Mouse (Mus musculus) common myeloid progenitor, adult 5-6 weeks (primary cell): ENCODE data around the gene Olfr399. TPM values are rescaled to one million over a fixed set of nuclear protein-coding genes. Genes with fewer than 3 reads are reported as not detected.

ENCODE experiments used
- ATAC-seq: replicated peaks from 2 replicates; pipeline ENCODE4 v1.8.0; 2016; ENCODE audit warnings: low read depth, mild to moderate bottlenecking, moderate TSS enrichment, inconsistent platforms; ENCODE audit not compliant: poor library complexity, severe bottlenecking
- total RNA-seq: library from RNA; stranded (forward); fragments of 200-1000, 187-1606 nt; gene quantifications from 2 replicates; pipeline ENCODE4 v1.2.3, GENCODE M21; 2017

The Olfr399 gene
- total RNA-seq: not detected in 2 replicates

DNA sequence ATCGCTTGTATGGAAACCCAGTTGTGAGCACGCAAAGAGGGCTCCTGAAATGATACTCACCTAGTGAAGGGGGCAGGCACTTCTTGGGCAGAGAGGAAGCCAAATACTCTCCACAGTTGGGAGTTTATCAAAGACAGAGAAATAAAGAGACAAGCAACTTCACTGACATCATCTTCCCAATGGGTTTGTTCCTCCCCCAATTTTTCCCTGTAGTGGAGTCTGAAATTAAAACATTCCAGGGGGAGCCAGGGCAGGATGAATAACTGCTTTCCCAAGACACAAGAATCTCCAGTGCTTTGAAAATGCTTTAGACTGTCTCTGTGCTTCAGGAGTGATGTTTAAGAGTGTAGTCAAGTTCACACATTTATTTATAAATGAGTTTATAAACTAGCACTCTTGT is at the start of gene Olfr399, which contains the start of gene Olfr139:
Olfr399 (minus strand) TSS at position 165 of the 400 bp plus-strand sequence.
Olfr139 (minus strand) TSS at position 101 of the 400 bp plus-strand sequence.
- ATAC-seq: no peak

DNA sequence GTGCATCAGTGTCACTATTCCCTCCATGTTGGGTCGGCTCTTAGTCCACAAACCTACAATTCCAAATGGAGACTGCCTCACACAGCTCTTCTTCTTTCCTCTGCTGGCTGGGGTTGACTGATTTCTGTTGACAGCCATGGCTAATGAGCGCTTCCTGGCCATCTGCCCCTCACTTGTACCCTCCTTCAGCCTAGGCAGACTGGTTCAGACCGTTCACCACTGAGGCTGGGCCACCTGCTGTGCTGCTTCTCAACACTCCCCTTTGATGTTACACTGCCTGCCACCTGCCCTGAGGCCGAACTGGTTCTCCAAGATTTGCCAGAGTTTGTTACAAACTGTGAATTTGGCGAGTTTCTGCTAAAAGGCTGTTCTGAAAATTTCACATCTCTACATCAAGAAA is 48.7 kb upstream of the Olfr399 start:
- ATAC-seq: no peak

DNA sequence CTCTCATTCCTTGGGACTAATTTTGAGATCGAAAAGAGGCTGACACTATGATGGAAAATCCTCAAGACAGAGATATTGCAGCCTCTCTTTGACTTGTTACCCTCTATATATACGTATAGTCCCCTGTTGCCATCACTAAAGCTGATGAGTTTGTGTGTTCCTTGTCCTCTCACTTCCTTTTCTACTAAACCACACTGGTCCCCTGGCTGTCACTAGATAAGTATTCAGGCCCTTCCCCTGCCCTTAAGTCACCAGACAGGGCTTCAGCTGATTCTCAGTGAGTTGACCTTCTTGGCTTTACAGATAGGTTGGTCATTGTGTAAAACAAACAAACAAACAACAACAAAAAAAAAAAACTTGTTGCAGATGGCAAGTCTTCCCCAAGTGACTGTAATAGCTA is 45.1 kb upstream of the Olfr399 start:
- ATAC-seq: no peak

DNA sequence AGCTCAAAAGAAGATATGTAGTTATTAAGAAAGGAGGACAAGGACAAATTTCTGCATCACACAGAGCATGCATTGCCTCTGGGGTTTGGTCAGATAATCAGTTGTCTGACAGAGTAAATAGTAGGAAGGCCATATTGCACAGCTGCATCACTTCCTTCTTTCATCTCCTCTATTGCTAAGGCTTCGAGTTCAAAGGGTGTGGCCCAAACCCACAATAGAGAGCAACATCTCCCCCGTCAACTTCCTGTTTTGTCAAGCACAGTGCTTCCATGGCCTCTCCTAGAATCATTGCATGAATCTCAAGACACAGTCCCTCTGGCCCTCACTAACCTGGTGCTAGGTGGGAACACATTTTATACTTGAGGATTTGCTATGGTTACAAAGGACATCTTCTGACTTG is 44.3 kb upstream of the Olfr399 start:
- no peak for ATAC-seq

DNA sequence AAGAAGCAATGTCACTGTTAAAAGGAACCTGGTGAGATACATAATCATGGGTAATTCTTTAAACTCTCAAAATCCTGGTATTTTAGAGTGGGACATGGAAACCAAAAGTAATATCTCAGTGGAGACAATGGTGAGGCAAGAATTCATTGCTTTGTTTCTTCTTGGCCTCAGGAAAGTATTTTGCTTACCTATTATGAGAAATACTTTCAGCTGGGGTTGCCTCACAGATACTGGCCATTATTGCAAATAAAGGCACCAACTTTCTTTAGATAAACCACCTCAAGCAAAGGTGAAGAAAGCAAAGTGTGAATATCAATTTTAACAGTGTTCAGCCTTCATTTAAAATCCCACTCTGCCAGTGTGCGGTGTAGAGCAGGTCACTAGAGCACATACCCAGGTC is 13.2 kb upstream of the Olfr399 start, which contains the start of gene Zfp616:
Zfp616 (plus strand) TSS at position 301 of the 400 bp plus-strand sequence.
- ATAC-seq: no peak

DNA sequence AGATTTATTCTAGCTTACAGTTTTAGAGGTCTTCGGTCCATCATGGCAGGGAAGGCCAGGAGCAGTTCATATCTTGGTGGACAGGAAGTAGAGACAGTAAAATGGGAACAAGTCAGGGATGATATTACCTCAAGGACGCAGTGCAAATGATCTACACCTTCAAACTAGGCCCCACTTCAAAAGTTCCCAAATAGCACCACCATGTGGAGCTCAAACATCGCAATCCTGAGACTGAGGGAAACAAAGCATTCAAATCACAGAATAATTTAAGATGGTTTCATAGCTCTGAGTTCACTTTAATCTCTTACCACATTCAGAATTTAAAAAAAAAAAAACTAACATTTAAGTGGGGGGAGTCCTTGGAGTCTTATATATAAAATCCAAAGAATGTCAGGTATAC is 5.1 kb downstream of the Olfr399 start:
- no peak for ATAC-seq

Other genes with a start within 250 kb of the Olfr399 start
- not detected in 2 replicates for gene Olfr392, start 239.6 kb downstream of the Olfr399 start, total RNA-seq
- gene Olfr393, start 205.2 kb downstream of the Olfr399 start, total RNA-seq: not detected in 2 replicates
- not detected in 2 replicates for gene Olfr394, start 165.8 kb downstream of the Olfr399 start, total RNA-seq
- gene Olfr395, start 147.3 kb downstream of the Olfr399 start, total RNA-seq: not detected in 2 replicates
- not detected in 2 replicates for gene Olfr23, start 119.9 kb downstream of the Olfr399 start, total RNA-seq
- gene Olfr397, start 95.8 kb downstream of the Olfr399 start, total RNA-seq: not detected in 2 replicates
- gene Olfr398, start 66.2 kb downstream of the Olfr399 start, total RNA-seq: not detected in 2 replicates
- not detected in 2 replicates for gene Olfr139, start 64 bp downstream of the Olfr399 start, total RNA-seq
- not detected in 2 replicates for gene Zfp616, start 13.3 kb upstream of the Olfr399 start, total RNA-seq
- not detected in 2 replicates for gene Olfr401, start 57.1 kb upstream of the Olfr399 start, total RNA-seq
- not detected in 2 replicates for gene Olfr402, start 96.9 kb upstream of the Olfr399 start, total RNA-seq
- not detected in 2 replicates for gene Olfr403, start 129.6 kb upstream of the Olfr399 start, total RNA-seq
- gene Olfr43, start 154.8 kb upstream of the Olfr399 start, total RNA-seq: not detected in 2 replicates
- gene Olfr406, start 203.2 kb upstream of the Olfr399 start, total RNA-seq: not detected in 2 replicates
- not detected in 2 replicates for gene Olfr59, start 227.1 kb upstream of the Olfr399 start, total RNA-seq